Mouse (Mus musculus) heart, adult 2 months (tissue): ENCODE data around the gene Pdpr. TPM values are rescaled to one million over a fixed set of nuclear protein-coding genes. Genes with fewer than 3 reads are reported as not detected.

Experiments
- DNase-seq, 2 experiments: peaks; one replicate each; pipeline ENCODE4 v3.0.0; 2021
- H3K27ac ChIP-seq: fragments of 200-600 bp; 2 replicates; pipeline ENCODE4 v1.8.1; 2022
- H3K27me3 ChIP-seq: fragments of 200-500 bp; 2 replicates; pipeline ENCODE4 v1.6.1; 2012; ENCODE audit warnings: mild to moderate bottlenecking, low read length, inconsistent platforms, mixed read lengths; ENCODE audit not compliant: control insufficient read depth, insufficient read depth
- H3K36me3 ChIP-seq: fragments of 200-500 bp; 2 replicates; pipeline ENCODE4 v1.6.1; 2012; ENCODE audit warnings: low read length, inconsistent platforms; ENCODE audit not compliant: control insufficient read depth, insufficient read depth
- H3K4me1 ChIP-seq: fragments of 200-500 bp; 2 replicates; pipeline ENCODE4 v1.6.1; 2011; ENCODE audit warnings: low read length; ENCODE audit not compliant: control insufficient read depth, insufficient read depth
- H3K4me3 ChIP-seq: fragments of 200-600 bp; 2 replicates; pipeline ENCODE4 v1.8.1; 2022
- H3K79me2 ChIP-seq: fragments of 200-500 bp; replicated peaks from 2 replicates; pipeline ENCODE4 v1.6.1; 2012; ENCODE audit warnings: mild to moderate bottlenecking, inconsistent platforms, low read length, moderate library complexity, mixed read lengths; ENCODE audit not compliant: control insufficient read depth, insufficient read depth
- H3K9ac ChIP-seq: fragments of 200-500 bp; 2 replicates; pipeline ENCODE4 v1.6.1; 2012; ENCODE audit warnings: low read depth, mild to moderate bottlenecking, control low read depth, inconsistent platforms, low read length, mixed read lengths
- CTCF ChIP-seq: fragments of 200-600 bp; IDR thresholded peaks from 2 replicates; pipeline ENCODE4 v1.8.1; 2022; ENCODE audit warnings: antibody characterized with exemption, mild to moderate bottlenecking, moderate library complexity
- EP300 ChIP-seq: fragments of 200-500 bp; IDR thresholded peaks from 2 replicates; pipeline ENCODE4 v1.6.1; 2011; ENCODE audit warnings: low read depth, low read length, control low read depth; ENCODE audit not compliant: insufficient read depth
- POLR2A ChIP-seq: fragments of 200-500 bp; IDR thresholded peaks from 2 replicates; pipeline ENCODE4 v1.6.1; 2011; ENCODE audit warnings: mild to moderate bottlenecking, low read depth, low read length, control low read depth; ENCODE audit not compliant: insufficient read depth
- WGBS: fragments of 180-500 bp; shearing (Covaris S2); methylation state at CpG from one replicate; pipeline ENCODE4 v1.1.7; 2018; 5-methylcytosine and 5-hydroxymethylcytosine counted together
- intact Hi-C: fragments of 180-260 bp; cut with DNase I; formaldehyde crosslinking; loops from one replicate; pipeline ENCODE4 v1.15.1; 2025
- polyA plus RNA-seq: library from polyadenylated mRNA; depleted of rRNA; stranded (reverse); fragments of >200 nt; gene quantifications from 2 replicates; pipeline ENCODE4 v1.2.3, GENCODE M21; 2012; rRNA removed
- total RNA-seq, 2 experiments: library from RNA; stranded (reverse); gene quantifications; 2 replicates each; pipeline ENCODE4 v1.2.3; 2021

Gene Pdpr
- total and polyA plus RNA-seq, 3 experiments: 28.5 to 114 (median 88.3) TPM

DNA sequence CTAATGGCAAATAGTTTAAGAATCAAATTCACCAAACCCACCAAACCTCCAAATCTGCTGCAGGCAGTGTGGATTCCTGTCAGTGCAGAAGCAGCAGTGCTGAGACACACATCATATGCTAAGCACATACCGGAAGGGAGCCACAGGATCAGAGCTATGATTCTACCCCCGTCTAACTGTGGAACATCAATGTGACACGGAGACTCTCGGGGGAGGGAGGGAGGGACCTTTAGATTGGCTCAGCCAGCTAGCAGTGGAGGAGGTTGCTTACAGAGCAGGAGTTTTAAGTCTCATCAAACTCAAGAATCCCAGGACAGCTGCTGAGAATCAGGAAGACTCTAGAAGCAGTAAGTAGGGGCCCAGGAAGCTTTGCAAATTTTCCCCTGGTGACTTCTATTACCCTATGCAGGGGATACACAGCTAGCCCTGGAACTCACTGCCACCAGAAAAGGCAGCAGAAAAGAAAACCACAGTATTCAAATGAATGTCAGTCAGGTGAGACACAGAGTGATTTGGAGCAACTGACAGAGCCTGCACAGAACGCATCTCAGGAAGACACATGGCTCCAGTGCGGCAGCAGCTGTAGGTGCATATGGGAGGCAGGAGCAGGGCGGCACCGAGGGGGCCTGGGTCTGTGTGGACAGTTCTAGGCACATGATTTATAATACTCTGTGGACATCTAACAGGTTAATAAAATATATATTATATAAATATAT, 61.4 kb downstream of the Pdpr start:
- intact Hi-C loops: no loop called here
- DNase-seq: no peak
- H3K4me1 ChIP-seq: peaks cover 1% of the 10 kb centered on the region; the same call in 1 of the 2 replicates
- no peak overlapping the region for H3K4me3 ChIP-seq
- WGBS: 78% methylated on average over 8 of the region's 8 CpGs
- no peaks in the 10 kb centered on the region for H3K79me2 ChIP-seq
- TF ChIP-seq EP300 (no peak), CTCF (no peak), POLR2A (no peak)
- H3K27ac ChIP-seq: no peak overlapping the region
- H3K27me3 ChIP-seq: no peaks in the 10 kb centered on the region
- no peak overlapping the region for H3K9ac ChIP-seq
- no peaks in the 10 kb centered on the region for H3K36me3 ChIP-seq

DNA sequence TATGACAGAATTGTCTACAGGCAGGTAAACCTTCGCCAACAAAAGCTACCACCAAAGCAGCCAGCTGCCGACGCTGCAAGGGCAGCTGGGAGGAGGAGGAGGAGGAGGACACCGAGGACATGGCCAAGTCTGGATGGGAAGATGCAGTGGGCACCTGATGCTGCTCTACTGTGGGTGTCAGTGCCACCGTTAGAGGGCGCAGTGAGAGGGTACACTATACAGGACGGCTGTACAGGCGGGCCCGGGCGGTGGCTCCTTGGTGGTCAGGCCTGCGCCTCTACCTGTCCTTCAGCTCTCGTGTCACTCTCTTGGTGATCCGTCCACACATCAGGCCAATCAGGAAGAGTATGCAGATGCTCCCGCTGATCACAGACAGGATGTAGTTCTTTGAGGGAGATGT, 63.2 kb downstream of the Pdpr start:
- Histone ChIP-seq H3K27me3 (no peaks in the 10 kb centered on the region), H3K79me2 (no peaks in the 10 kb centered on the region), H3K36me3 (no peaks in the 10 kb centered on the region), H3K4me3 (no peak overlapping the region), H3K9ac (no peak overlapping the region), H3K27ac (no peak overlapping the region), H3K4me1 (peaks cover 1% of the 10 kb centered on the region; the same call in 1 of the 2 replicates)
- DNase-seq: peak; percentile 42 to 59
- WGBS: 49% methylated on average over 14 of the region's 14 CpGs
- intact Hi-C loops: no loop called here
- TF ChIP-seq CTCF (peak; percentile 77), POLR2A (no peak), EP300 (no peak)

DNA sequence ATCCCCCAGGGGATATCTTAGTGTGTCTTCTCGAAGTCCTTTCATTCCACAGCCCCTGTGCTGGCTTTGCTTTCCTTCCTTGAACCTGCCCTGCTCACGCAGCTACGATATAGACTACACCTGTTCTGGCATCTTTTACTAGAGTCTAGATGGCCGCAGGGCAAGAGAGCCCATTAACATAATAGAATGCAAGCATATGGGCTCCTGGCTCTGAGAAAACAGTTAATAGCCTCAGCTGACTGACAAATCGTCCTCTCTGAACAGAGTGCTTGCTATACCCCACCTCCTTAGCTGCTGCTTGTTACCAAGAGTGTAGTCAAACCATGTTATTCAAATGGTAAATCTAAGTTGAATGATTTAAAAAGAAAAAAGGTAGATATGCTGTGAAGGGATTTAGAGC, 77.2 kb downstream of the Pdpr start:
- DNase-seq: no peak
- 83% methylated on average over 5 of the region's 5 CpGs for WGBS
- H3K79me2 ChIP-seq: no peaks in the 10 kb centered on the region
- no peak overlapping the region for H3K27ac ChIP-seq
- no peaks in the 10 kb centered on the region for H3K4me1 ChIP-seq
- H3K9ac ChIP-seq: no peak overlapping the region
- no peaks in the 10 kb centered on the region for H3K27me3 ChIP-seq
- H3K4me3 ChIP-seq: no peak overlapping the region
- H3K36me3 ChIP-seq: no peaks in the 10 kb centered on the region
- TF ChIP-seq CTCF: no peak
- no peak for TF ChIP-seq EP300
- intact Hi-C loops: no loop called here

DNA sequence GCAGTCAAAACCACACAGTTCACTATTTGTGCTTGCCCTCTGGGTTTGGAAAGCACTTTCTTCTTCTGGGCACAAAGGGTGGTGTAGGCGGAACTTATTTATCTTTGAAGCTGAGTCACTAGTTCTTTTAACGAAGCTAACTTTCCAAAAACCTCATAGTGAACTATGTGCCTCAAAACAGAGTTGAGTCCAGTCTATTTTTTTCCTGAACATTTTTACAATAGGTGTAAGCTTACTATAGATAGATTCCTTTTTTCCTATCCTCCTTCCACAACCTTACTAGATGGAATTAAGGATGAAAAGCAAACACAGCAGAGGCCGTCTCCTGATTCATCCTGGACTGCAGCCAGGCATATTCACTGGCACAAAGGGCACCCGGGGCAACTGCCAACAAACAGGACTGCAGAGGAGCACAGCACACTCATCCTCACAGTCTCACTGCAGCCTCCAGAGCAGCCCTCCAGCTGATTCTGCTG, 91.1 kb downstream of the Pdpr start:
- peak; percentile 64 to 73 for DNase-seq
- no peaks in the 10 kb centered on the region for H3K79me2 ChIP-seq
- peaks cover 9% of the 10 kb centered on the region for H3K36me3 ChIP-seq
- H3K4me1 ChIP-seq: no peaks in the 10 kb centered on the region
- TF ChIP-seq POLR2A: no peak
- no peak for TF ChIP-seq CTCF
- TF ChIP-seq EP300: no peak
- no peak overlapping the region for H3K4me3 ChIP-seq
- peak overlapping the region; percentile 8; the same call in 1 of the 2 replicates for H3K27ac ChIP-seq
- no peak overlapping the region for H3K9ac ChIP-seq
- H3K27me3 ChIP-seq: no peaks in the 10 kb centered on the region
- 36% methylated on average over 4 of the region's 4 CpGs for WGBS
- intact Hi-C loops: no loop called here

Other genes with a start within 250 kb of the Pdpr start
- 10 to 100 TPM; 66.2 to 74.1 TPM for gene Cog4, start 248.0 kb upstream of the Pdpr start, total RNA-seq
- gene Cog4, start 248.0 kb upstream of the Pdpr start, polyA plus RNA-seq: 34.8 and 51.5 TPM in 2 replicates
- 10 to 100 TPM; 38.3 to 39.7 TPM for gene Sf3b3, start 247.8 kb upstream of the Pdpr start, total RNA-seq
- 19.2 and 34.3 TPM in 2 replicates for gene Sf3b3, start 247.8 kb upstream of the Pdpr start, polyA plus RNA-seq
- gene Fuk, start 192.1 kb upstream of the Pdpr start, total RNA-seq: 1 to 10 TPM; 4.5 to 4.6 TPM
- gene Fuk, start 192.1 kb upstream of the Pdpr start, polyA plus RNA-seq: 6.2 and 8.8 TPM in 2 replicates
- gene St3gal2, start 174.7 kb upstream of the Pdpr start, total RNA-seq: 10 to 100 TPM; 20.2 to 22.0 TPM
- gene St3gal2, start 174.7 kb upstream of the Pdpr start, polyA plus RNA-seq: 25.9 and 34.8 TPM in 2 replicates
- 10 to 100 TPM; 31.7 to 34.8 TPM for gene Ddx19a, start 96.8 kb upstream of the Pdpr start, total RNA-seq
- gene Ddx19a, start 96.8 kb upstream of the Pdpr start, polyA plus RNA-seq: 18.0 and 29.5 TPM in 2 replicates
- gene Ddx19b, start 62.9 kb upstream of the Pdpr start, total RNA-seq: 10 to 100 TPM; 10.3 TPM
- gene Ddx19b, start 62.9 kb upstream of the Pdpr start, polyA plus RNA-seq: 3.2 and 6.2 TPM in 2 replicates
- gene Aars, start 61.5 kb upstream of the Pdpr start, total RNA-seq: 10 to 100 TPM; 31.9 to 38.1 TPM
- 19.4 and 28.3 TPM in 2 replicates for gene Aars, start 61.5 kb upstream of the Pdpr start, polyA plus RNA-seq
- not detected for gene Exosc6, start 38.3 kb upstream of the Pdpr start, total RNA-seq
- gene Exosc6, start 38.3 kb upstream of the Pdpr start, polyA plus RNA-seq: not detected in 2 replicates
- 1 to 10 TPM; 1.1 to 1.3 TPM for gene Clec18a, start 2.2 kb upstream of the Pdpr start, total RNA-seq
- gene Clec18a, start 2.2 kb upstream of the Pdpr start, polyA plus RNA-seq: 1.1 and 1.6 TPM in 2 replicates
- gene Glg1, start 164.6 kb downstream of the Pdpr start, total RNA-seq: 10 to 100 TPM; 85.0 to 98.0 TPM
- 40.1 and 69.1 TPM in 2 replicates for gene Glg1, start 164.6 kb downstream of the Pdpr start, polyA plus RNA-seq
- gene Rfwd3, start 205.6 kb downstream of the Pdpr start, total RNA-seq: 10 to 100 TPM; 14.2 to 19.0 TPM
- 9.4 and 18.2 TPM in 2 replicates for gene Rfwd3, start 205.6 kb downstream of the Pdpr start, polyA plus RNA-seq
- gene Mlkl, start 243.5 kb downstream of the Pdpr start, total RNA-seq: 1 to 10 TPM; 2.8 TPM
- gene Mlkl, start 243.5 kb downstream of the Pdpr start, polyA plus RNA-seq: 1.1 and 3.3 TPM in 2 replicates